Mouse (Mus musculus): ENCODE results near the gene Sfswap. TPM values are rescaled to one million over a fixed set of nuclear protein-coding genes. Genes with fewer than 3 reads are reported as not detected.

Gene Sfswap
- total and polyA plus RNA-seq, 3 experiments, result 83.4 to 216 (median 91.0) TPM

DNA sequence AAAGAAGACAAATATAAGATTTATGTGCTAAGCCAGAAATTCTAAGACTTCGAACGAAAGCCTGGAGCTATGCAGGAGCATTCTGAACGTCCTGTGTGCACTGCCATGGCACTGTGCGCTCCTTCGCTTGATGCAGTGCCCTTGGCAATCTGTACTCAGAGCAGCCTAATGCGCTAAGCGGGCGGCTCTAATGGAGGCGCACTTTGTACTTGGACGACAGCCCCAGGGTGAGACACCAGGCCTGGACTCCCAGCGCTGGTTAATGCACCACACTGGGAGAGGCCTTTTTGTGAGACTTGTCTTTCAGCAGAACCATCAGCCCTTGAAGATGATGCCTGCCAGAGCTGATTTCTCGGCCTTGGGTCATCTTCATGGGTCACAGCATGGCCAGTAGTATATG, 48.7 kb downstream of the Sfswap start:
- no peak for TF ChIP-seq CTCF (IDR thresholded peaks at IDR 0.05; ENCODE audit: low read depth, low read length)
- no peak for TF ChIP-seq GATA2 (IDR thresholded peaks at IDR 0.05; ENCODE audit: borderline replicate concordance, low read depth, low read length)
- TF ChIP-seq POLR2AphosphoS5 (IDR thresholded peaks at IDR 0.05; ENCODE audit: insufficient replicate concordance, low read depth, low read length), result no peak
- no peak for TF ChIP-seq TAL1 (conservative IDR thresholded peaks at IDR 0.05; ENCODE audit: low read depth, low read length)
- no peak for TF ChIP-seq GATA1 (IDR thresholded peaks at IDR 0.05; ENCODE audit: borderline replicate concordance, low read length)
- peaks cover 95% of the 10 kb centered on the region for H3K36me3 ChIP-seq (replicated peaks)
- H3K4me1 ChIP-seq (ENCODE audit: insufficient read depth, low read depth, low read length), result no peaks in the 10 kb centered on the region
- no peaks in the 10 kb centered on the region for H3K9me3 ChIP-seq (replicated peaks)
- H3K4me3 ChIP-seq (ENCODE audit: low read depth, low read length), result no peak overlapping the region
- H3K27me3 ChIP-seq (ENCODE audit: insufficient read depth, low read length), result no peaks in the 10 kb centered on the region
- ATAC-seq (ENCODE audit: extremely low read depth, insufficient number of reproducible peaks, low FRiP score, poor library complexity, severe bottlenecking), result no peak
- no peak for DNase-seq (ENCODE audit: low spot score)

DNA sequence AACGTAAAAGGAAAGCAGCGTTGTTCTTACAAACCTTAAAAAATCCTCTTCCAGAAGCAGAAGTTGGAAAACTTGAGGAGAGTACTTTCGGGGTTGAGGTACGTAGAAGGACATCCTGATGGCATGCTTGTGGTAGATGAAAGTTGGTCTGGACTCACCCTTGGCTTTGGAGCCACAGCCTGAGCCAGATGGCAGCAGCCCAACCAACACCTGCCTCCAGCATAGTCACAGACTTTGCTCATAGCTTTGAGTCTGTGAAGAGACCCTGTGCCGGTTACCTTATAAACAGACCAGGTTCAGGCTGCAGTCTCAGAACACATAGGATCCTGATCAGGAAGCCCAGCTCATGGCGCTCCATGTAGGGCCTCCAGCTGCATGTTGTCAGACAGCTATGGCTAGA, 49.8 kb downstream of the Sfswap start:
- H3K36me3 ChIP-seq (replicated peaks), result peaks cover 99% of the 10 kb centered on the region
- no peaks in the 10 kb centered on the region for H3K9me3 ChIP-seq (replicated peaks)
- ATAC-seq (ENCODE audit: extremely low read depth, insufficient number of reproducible peaks, low FRiP score, poor library complexity, severe bottlenecking), result no peak
- H3K27me3 ChIP-seq (ENCODE audit: insufficient read depth, low read length), result no peaks in the 10 kb centered on the region
- DNase-seq (ENCODE audit: low spot score), result no peak
- H3K4me3 ChIP-seq (ENCODE audit: low read depth, low read length), result no peak overlapping the region
- TF ChIP-seq GATA2 (IDR thresholded peaks at IDR 0.05; ENCODE audit: borderline replicate concordance, low read depth, low read length) (no peak), GATA1 (IDR thresholded peaks at IDR 0.05; ENCODE audit: borderline replicate concordance, low read length) (no peak), CTCF (IDR thresholded peaks at IDR 0.05; ENCODE audit: low read depth, low read length) (no peak)
- H3K4me1 ChIP-seq (ENCODE audit: insufficient read depth, low read depth, low read length), result no peaks in the 10 kb centered on the region

DNA sequence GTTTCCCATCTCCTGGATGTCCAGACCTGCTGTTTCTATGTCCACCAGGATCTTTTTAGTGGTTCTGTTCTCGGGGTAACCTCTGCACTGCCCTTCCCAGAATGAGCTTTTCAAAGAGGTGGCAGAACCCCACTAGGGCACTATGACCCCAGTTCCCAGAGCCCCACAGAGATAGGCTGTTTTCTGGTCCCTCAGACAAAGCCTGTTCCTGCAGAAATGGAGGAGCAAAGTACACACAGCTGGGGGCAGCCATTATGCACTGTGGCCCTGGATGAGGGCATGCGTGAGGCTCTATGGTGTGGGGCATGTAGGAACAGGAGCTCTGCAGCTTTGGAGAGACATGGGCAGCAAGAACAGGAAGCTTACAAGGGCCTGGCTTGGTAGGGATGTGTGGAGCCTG, 51.0 kb downstream of the Sfswap start:
- no peaks in the 10 kb centered on the region for H3K9me3 ChIP-seq (replicated peaks)
- no peak overlapping the region for H3K4me3 ChIP-seq (ENCODE audit: low read depth, low read length)
- no peaks in the 10 kb centered on the region for H3K27me3 ChIP-seq (ENCODE audit: insufficient read depth, low read length)
- no peaks in the 10 kb centered on the region for H3K4me1 ChIP-seq (ENCODE audit: insufficient read depth, low read depth, low read length)
- no peak for TF ChIP-seq GATA1 (IDR thresholded peaks at IDR 0.05; ENCODE audit: borderline replicate concordance, low read length)
- TF ChIP-seq TAL1 (conservative IDR thresholded peaks at IDR 0.05; ENCODE audit: low read depth, low read length), result no peak
- ATAC-seq (ENCODE audit: extremely low read depth, insufficient number of reproducible peaks, low FRiP score, poor library complexity, severe bottlenecking) (no peak), DNase-seq (ENCODE audit: low spot score) (no peak)
- H3K36me3 ChIP-seq (replicated peaks), result peaks cover 99% of the 10 kb centered on the region

DNA sequence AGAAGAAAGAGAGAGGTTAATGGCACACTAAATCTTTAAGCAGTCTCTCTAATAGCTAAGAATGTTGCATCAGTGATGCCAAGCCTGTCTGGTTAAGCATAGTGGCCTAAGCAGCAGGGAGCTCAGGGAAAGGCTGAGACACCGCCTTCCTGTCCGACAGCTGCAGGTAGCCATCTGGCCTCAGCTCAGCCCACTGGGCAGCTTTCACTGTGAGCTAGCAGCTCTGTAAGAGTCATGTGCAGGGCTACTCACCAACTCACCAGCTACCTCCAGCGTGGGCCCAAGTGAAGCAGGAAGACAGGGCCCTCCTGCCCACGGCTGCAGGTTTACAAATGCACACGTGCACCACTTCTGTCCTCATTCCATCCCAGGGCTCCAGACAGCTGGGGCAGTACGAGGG, 52.6 kb downstream of the Sfswap start:
- peaks cover 98% of the 10 kb centered on the region for H3K36me3 ChIP-seq (replicated peaks)
- H3K4me1 ChIP-seq (ENCODE audit: insufficient read depth, low read depth, low read length), result no peaks in the 10 kb centered on the region
- no peak for ATAC-seq (ENCODE audit: extremely low read depth, insufficient number of reproducible peaks, low FRiP score, poor library complexity, severe bottlenecking)

DNA sequence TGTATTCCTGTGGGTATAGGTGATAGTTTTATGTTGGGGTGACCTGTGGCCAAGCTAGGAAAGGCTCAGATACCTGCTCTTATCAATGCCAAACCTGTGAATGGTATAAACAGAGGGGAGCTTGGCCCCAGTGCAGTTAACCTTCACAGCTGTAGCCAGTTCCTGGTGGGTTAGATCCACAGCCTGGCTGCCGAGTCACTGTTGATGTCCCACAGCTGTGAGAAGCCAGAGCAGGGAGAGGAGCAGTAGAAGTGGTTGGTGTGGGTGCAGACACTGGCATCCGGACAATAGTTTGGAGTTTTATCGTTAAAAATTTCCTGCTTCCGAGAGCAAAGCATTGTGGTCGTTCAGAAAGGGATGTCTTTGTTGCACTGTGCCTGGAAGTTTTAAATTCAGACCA, 57.6 kb downstream of the Sfswap start:
- H3K36me3 ChIP-seq (replicated peaks), result peaks cover 98% of the 10 kb centered on the region
- DNase-seq (ENCODE audit: low spot score) (no peak), ATAC-seq (ENCODE audit: extremely low read depth, insufficient number of reproducible peaks, low FRiP score, poor library complexity, severe bottlenecking) (no peak)
- H3K9me3 ChIP-seq (replicated peaks), result no peaks in the 10 kb centered on the region
- no peak overlapping the region for H3K4me3 ChIP-seq (ENCODE audit: low read depth, low read length)
- H3K4me1 ChIP-seq (ENCODE audit: insufficient read depth, low read depth, low read length), result no peaks in the 10 kb centered on the region
- H3K27me3 ChIP-seq (ENCODE audit: insufficient read depth, low read length), result no peaks in the 10 kb centered on the region
- no peak for TF ChIP-seq TAL1 (conservative IDR thresholded peaks at IDR 0.05; ENCODE audit: low read depth, low read length)

More for the DNA sequence above, 52.6 kb downstream of the Sfswap start:
- H3K27me3 ChIP-seq (ENCODE audit: insufficient read depth, low read length), result no peaks in the 10 kb centered on the region
- H3K9me3 ChIP-seq (replicated peaks), result no peaks in the 10 kb centered on the region
- H3K4me3 ChIP-seq (ENCODE audit: low read depth, low read length), result no peak overlapping the region
- no peak for DNase-seq (ENCODE audit: low spot score)
- no peak for TF ChIP-seq GATA2 (IDR thresholded peaks at IDR 0.05; ENCODE audit: borderline replicate concordance, low read depth, low read length)
- no peak for TF ChIP-seq TAL1 (conservative IDR thresholded peaks at IDR 0.05; ENCODE audit: low read depth, low read length)
- TF ChIP-seq CTCF (IDR thresholded peaks at IDR 0.05; ENCODE audit: low read depth, low read length), result no peak
- no peak for TF ChIP-seq GATA1 (IDR thresholded peaks at IDR 0.05; ENCODE audit: borderline replicate concordance, low read length)
- TF ChIP-seq POLR2AphosphoS5 (IDR thresholded peaks at IDR 0.05; ENCODE audit: insufficient replicate concordance, low read depth, low read length), result no peak

DNA sequence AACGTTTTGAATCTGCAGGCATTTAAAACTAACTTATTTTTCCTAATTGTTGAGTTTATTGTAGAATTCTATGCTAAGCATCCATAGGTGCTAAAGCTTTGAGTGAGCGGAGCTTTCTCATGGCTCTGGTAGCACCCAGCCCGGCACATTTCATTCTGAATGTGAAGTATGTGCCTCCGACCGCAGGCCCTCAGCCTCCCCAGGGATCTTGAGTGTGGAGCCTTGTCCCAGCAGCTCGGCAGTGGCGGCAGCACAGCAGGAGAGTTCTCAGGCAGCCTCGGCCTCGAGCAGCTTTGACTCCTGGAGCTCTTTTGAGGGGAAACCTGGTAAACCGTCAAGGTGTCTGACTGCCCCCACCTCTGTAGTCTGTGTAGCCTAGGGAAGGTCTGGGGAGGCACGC, 58.3 kb downstream of the Sfswap start:
- H3K4me1 ChIP-seq (ENCODE audit: insufficient read depth, low read depth, low read length), result no peaks in the 10 kb centered on the region
- DNase-seq (ENCODE audit: low spot score) (no peak), ATAC-seq (ENCODE audit: extremely low read depth, insufficient number of reproducible peaks, low FRiP score, poor library complexity, severe bottlenecking) (no peak)
- H3K9me3 ChIP-seq (replicated peaks), result no peaks in the 10 kb centered on the region
- peaks cover 98% of the 10 kb centered on the region for H3K36me3 ChIP-seq (replicated peaks)
- H3K4me3 ChIP-seq (ENCODE audit: low read depth, low read length), result no peak overlapping the region
- TF ChIP-seq POLR2AphosphoS5 (IDR thresholded peaks at IDR 0.05; ENCODE audit: insufficient replicate concordance, low read depth, low read length), result no peak
- TF ChIP-seq GATA1 (IDR thresholded peaks at IDR 0.05; ENCODE audit: borderline replicate concordance, low read length), result no peak
- TF ChIP-seq GATA2 (IDR thresholded peaks at IDR 0.05; ENCODE audit: borderline replicate concordance, low read depth, low read length), result no peak
- TF ChIP-seq TAL1 (conservative IDR thresholded peaks at IDR 0.05; ENCODE audit: low read depth, low read length), result no peak
- no peak for TF ChIP-seq CTCF (IDR thresholded peaks at IDR 0.05; ENCODE audit: low read depth, low read length)
- no peaks in the 10 kb centered on the region for H3K27me3 ChIP-seq (ENCODE audit: insufficient read depth, low read length)

DNA sequence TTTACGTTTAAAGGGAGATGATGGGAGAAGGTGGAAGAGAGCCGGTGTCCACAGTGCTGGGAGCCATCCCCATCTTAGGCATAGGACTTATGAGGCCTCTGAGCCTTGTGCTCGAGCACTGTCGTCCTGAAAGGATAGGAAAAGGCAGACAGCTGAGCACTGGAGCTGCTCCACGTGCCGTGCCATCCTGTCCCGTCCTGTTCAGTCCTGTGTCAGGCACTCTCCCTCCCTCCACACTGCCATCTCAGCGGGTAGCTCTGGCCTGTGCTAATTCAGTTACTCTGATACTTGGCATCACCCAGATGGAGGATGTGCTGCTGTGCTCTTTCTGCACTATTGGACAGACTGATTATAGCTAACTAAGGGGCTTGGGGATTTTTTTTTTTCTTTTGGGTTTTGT, 61.3 kb downstream of the Sfswap start:
- Histone ChIP-seq H3K27me3 (ENCODE audit: insufficient read depth, low read length) (no peaks in the 10 kb centered on the region), H3K4me3 (ENCODE audit: low read depth, low read length) (no peak overlapping the region), H3K9me3 (replicated peaks) (no peaks in the 10 kb centered on the region), H3K36me3 (replicated peaks) (peaks cover 98% of the 10 kb centered on the region), H3K4me1 (ENCODE audit: insufficient read depth, low read depth, low read length) (no peaks in the 10 kb centered on the region)
- ATAC-seq (ENCODE audit: extremely low read depth, insufficient number of reproducible peaks, low FRiP score, poor library complexity, severe bottlenecking), result no peak
- TF ChIP-seq POLR2AphosphoS5 (IDR thresholded peaks at IDR 0.05; ENCODE audit: insufficient replicate concordance, low read depth, low read length), result no peak
- TF ChIP-seq CTCF (IDR thresholded peaks at IDR 0.05; ENCODE audit: low read depth, low read length), result no peak
- no peak for TF ChIP-seq TAL1 (conservative IDR thresholded peaks at IDR 0.05; ENCODE audit: low read depth, low read length)
- no peak for TF ChIP-seq GATA1 (IDR thresholded peaks at IDR 0.05; ENCODE audit: borderline replicate concordance, low read length)
- no peak for TF ChIP-seq GATA2 (IDR thresholded peaks at IDR 0.05; ENCODE audit: borderline replicate concordance, low read depth, low read length)
- DNase-seq (ENCODE audit: low spot score), result no peak
